Mouse (Mus musculus) natural killer cell, adult 2 months (primary cell): ENCODE data around the gene Ldlrad3.

Source experiments
- DNase-seq, 2 experiments: peaks; one replicate each; pipeline ENCODE4 v3.0.0; 2022; ENCODE audit warnings: low spot score in 2 of 2

The Ldlrad3 gene

GRCm38 (mm10) chr2:102185951-102186561, at the start of gene Ldlrad3:
Gene Ldlrad3, minus strand, starts transcription at chr2:102186385.
- DNase-seq, result peak; percentile 61 to 76

- no peak for DNase-seq
Measured at GRCm38 (mm10) chr2:102231470-102231869, 45.3 kb upstream of the Ldlrad3 start.

- no peak for DNase-seq
Measured at GRCm38 (mm10) chr2:102229126-102229525, 42.9 kb upstream of the Ldlrad3 start.

- no peak for DNase-seq
Measured at GRCm38 (mm10) chr2:102228331-102228730, 42.1 kb upstream of the Ldlrad3 start.

GRCm38 (mm10) chr2:102227839-102228238, 41.7 kb upstream of the Ldlrad3 start:
- no peak for DNase-seq

- no peak for DNase-seq
Measured at GRCm38 (mm10) chr2:102226274-102226673, 40.1 kb upstream of the Ldlrad3 start.

GRCm38 (mm10) chr2:102223355-102224128, 37.4 kb upstream of the Ldlrad3 start:
- no peak for DNase-seq

GRCm38 (mm10) chr2:102222749-102223148, 36.6 kb upstream of the Ldlrad3 start:
- peak in 1 of 2 experiments; percentile 0 for DNase-seq

- no peak for DNase-seq
Measured at GRCm38 (mm10) chr2:102216817-102217216, 30.6 kb upstream of the Ldlrad3 start.

- DNase-seq, result no peak
Measured at GRCm38 (mm10) chr2:102212096-102212495, 25.9 kb upstream of the Ldlrad3 start.

- no peak for DNase-seq
Measured at GRCm38 (mm10) chr2:102205672-102206399, 19.7 kb upstream of the Ldlrad3 start.

GRCm38 (mm10) chr2:102203478-102203877, 17.3 kb upstream of the Ldlrad3 start:
- DNase-seq, result no peak

- DNase-seq, result no peak
Measured at GRCm38 (mm10) chr2:102202211-102202770, 16.1 kb upstream of the Ldlrad3 start.

GRCm38 (mm10) chr2:102201198-102201948, 15.2 kb upstream of the Ldlrad3 start:
- no peak for DNase-seq

GRCm38 (mm10) chr2:102197332-102197731, 11.1 kb upstream of the Ldlrad3 start:
- no peak for DNase-seq

GRCm38 (mm10) chr2:102196709-102197108, 10.5 kb upstream of the Ldlrad3 start:
- no peak for DNase-seq

GRCm38 (mm10) chr2:102195494-102195893, 9.3 kb upstream of the Ldlrad3 start:
- no peak for DNase-seq

GRCm38 (mm10) chr2:102194247-102194646, 8.1 kb upstream of the Ldlrad3 start:
- no peak for DNase-seq

- DNase-seq, result no peak
Measured at GRCm38 (mm10) chr2:102192943-102193820, 7.0 kb upstream of the Ldlrad3 start.

GRCm38 (mm10) chr2:102191736-102192135, 5.6 kb upstream of the Ldlrad3 start:
- no peak for DNase-seq

- DNase-seq, result no peak
Measured at GRCm38 (mm10) chr2:102190956-102191355, 4.8 kb upstream of the Ldlrad3 start.
